Mouse (Mus musculus) gastrocnemius, postnatal 10 days (tissue): Measurements from ENCODE around the gene Cacna2d1. TPM values are rescaled to one million over a fixed set of nuclear protein-coding genes. Genes with fewer than 3 reads are reported as not detected.
A peak's percentile ranks its signal among the peaks of the same experiment; 100 is the strongest.

ENCODE experiments used
- DNase-seq: peaks from one replicate; pipeline ENCODE4 v3.0.0; 2021; ENCODE audit warnings: mixed read lengths
- long read RNA-seq, 2 experiments: library from polyadenylated mRNA; stranded (forward); transcript quantifications; one replicate each; pipeline ENCODE4 v2.0.0; 2021
- total RNA-seq, 2 experiments: library from RNA; stranded (reverse); gene quantifications; 2 replicates each; pipeline ENCODE4 v1.2.3; 2021

Cacna2d1 gene
- 100 to 1,000 TPM; 285 to 287 TPM for total RNA-seq
- long read RNA-seq, experiment 1, full-length matches to known transcripts = 45 of 94 reads
- long read RNA-seq, experiment 1, partial matches to known transcripts = 29 of 94 reads
- long read RNA-seq, experiment 1, other reads (novel, unspliced or antisense) = 20 of 94 reads
- long read RNA-seq, experiment 2, full-length matches to known transcripts = 32 of 88 reads
- long read RNA-seq, experiment 2, partial matches to known transcripts = 48 of 88 reads
- long read RNA-seq, experiment 2, other reads (novel, unspliced or antisense) = 8 of 88 reads

- DNase-seq = peak; percentile 76
Observed at GRCm38 (mm10) chr5:15934376-15935233, at the start of gene Cacna2d1. Gene Cacna2d1 (plus strand): TSS chr5:15934691.

DNA sequence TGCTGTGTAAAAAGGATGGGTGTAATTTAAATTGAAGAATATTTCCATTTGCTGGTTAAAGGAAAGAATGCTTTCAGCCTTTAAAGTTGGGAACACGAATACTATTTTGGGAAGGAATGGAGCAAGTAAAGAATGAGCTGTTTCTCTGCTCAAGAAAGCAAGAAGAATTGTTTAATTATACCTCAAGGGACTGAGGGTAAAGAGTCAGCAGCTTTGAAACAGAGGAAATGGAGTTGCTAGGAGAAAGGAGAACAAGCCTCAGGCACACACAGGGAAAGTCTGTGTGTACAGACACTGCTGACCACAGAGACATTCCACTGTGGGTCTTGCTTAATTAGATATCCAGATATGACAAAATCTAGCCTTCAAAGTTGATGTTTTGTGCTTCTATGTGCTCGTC, 39.4 kb upstream of the Cacna2d1 start:
- no peak for DNase-seq

DNA sequence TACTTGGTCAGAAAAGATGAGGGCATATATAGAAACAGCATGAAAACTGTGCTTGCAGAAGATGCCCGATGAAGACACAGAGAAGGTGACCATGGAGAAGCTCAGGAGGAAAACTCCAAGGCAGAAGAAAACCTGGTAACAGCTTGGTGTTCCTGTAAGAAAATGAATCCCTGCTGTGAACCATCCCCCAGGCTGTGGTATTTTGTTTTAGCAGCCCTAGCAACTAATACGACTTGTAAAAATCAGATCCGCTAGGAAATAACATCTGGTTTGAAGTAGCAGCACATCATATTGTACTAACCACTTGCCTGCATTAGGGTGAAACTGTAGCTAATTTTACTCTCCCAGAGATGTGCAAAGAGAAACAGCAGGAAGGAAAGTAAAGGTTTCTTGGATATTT, 37.8 kb upstream of the Cacna2d1 start:
- no peak for DNase-seq

- DNase-seq = no peak
Observed at GRCm38 (mm10) chr5:15906446-15906845, 28.0 kb upstream of the Cacna2d1 start.

GRCm38 (mm10) chr5:15914931-15915330, 19.6 kb upstream of the Cacna2d1 start:
- no peak for DNase-seq

DNA sequence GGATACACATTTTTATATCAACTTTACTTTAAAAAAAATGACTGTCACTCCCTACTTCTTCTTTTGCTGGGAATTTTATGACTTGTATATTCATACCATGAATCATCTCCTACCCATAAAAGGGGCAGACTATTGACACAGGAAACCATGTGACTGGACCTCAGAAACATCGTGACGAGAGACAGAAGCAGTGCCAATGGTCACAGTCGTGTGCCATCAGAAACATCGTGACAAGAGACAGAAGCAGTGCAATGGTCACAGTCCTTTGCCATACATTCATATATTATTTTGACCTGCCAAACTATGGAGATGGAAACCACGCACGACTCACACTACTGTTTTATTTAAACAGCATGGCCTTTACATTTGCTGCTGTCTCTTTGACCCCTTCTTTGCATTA, 6.0 kb upstream of the Cacna2d1 start:
- no peak for DNase-seq

DNA sequence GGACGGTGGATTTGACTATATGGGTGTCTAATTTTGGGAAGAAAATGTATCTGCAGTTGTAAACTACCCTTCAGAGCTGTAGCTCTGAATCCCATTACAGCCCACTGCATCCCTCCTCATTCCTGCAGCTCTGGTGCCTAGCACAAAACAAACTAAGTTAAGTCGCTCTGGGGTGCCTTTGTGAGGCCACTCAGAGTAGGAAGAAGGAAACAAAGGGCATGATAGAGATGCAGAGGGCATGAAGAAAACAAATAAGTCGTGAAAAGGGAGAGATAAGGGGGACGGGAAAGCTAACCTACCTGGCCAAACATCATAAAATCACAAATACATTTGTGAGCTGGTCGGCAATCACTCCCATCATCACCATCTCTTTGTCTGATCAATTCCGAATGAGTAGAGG, 1.5 kb upstream of the Cacna2d1 start:
- DNase-seq = no peak

DNA sequence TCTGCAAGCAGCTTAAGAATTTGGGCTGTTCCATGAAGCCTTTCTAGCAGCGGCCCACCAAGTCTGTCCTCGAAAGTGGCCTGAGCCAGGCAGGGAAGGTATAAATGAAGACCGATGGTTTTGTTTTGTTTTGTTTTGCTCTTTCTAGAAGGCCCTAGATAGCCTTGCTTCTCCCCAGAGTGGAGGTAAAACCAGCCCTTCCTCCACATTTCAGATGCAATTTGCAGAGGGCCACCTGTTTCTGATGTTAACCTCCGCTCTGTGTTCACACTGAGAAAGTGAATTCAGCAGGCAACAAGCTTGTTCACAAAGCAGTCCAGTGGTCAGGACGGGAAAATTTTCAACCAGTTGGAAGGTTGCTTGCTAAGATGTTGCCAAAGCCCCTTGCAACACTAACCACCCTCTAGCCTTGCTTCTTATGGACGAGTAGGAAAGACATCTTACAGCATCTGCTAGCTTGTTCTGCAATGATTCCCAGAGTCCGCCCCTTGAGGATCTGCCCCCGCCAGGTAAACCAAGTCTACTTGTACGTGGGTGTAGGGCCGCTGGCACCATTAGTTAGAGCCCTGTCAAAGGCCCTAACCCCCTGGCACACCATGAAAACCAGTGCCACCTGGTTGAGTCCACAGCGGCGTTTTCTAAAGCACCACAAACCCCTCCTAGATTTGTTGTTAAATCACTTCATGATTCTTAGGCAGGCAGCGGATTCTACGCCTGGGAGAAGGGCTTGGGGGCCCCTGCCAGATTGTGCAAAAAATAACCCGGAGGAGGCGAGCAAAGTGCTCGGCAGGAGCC, 713 bp upstream of the Cacna2d1 start:
- DNase-seq = no peak

DNA sequence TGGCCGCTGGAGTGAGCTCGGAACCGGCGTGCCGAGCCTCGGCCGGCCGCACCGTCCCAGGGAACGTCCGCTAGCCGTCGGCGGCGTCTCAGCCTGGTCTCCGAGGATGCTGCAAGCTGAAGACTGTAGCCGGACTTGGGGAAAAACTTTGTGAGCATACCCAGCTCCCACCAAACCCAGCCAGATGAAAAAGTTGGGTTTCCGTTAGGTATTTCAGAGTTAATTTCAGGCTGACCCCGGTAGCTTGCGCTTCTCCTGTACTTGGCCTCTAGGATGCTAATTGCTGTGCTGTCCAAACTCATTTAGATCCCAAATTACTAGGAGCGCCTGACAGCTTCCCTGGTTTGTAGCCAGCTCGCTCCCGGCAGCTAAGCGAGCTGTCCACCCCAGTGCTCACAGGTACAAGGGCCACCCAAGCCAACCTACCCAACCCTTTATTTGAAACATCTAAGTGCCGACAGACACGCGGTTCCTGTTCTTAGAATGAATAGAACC, 790 bp downstream of the Cacna2d1 start:
- peak; percentile 27 for DNase-seq

- no peak for DNase-seq
Observed at GRCm38 (mm10) chr5:15935831-15936710, 1.6 kb downstream of the Cacna2d1 start.

DNA sequence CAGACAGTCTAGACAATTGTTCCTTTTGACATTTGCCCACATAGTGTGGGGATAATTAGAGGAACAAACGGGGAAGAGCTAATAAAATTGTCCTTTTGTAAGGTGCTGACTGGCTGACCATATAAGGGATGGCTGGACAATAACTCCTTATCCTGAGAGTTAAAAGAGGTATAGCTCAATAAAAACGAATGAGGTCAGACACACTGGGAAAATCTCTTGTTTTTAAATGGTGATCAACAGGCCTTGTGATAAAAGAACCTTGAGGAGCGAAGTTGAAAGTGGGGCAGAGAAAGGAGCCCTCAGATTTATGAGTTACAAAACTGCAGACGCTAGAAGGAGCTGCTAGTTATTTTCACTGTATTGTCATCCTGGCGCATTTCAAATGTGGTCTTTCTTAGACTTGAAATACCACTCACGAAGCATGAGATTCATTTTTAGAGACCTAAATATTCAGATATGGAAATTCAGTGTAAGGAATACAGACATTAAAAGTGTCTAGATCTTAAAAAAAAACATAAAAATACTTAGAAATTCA, 6.8 kb downstream of the Cacna2d1 start:
- DNase-seq = no peak

DNA sequence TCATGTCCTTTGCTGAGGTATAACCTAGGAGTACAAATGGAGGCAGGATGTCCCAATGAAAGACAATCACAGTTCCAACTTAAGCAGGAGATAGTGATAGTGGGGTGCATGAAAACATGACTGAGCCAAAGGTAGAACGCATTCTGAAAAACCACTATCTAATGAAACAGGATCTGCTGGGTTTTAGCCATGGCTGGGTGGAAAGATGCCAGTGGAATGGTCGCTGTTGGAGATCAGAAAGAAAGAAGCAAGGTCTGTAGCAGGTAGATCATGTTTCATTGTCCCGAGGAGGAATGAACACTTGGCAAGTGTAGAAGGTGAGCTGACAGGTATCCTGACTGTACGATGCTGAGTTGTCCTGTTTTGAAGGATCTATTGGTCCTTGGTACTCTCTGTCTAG, 7.6 kb downstream of the Cacna2d1 start:
- no peak for DNase-seq

- DNase-seq = no peak
Observed at GRCm38 (mm10) chr5:15948290-15949037, 14.0 kb downstream of the Cacna2d1 start.

DNA sequence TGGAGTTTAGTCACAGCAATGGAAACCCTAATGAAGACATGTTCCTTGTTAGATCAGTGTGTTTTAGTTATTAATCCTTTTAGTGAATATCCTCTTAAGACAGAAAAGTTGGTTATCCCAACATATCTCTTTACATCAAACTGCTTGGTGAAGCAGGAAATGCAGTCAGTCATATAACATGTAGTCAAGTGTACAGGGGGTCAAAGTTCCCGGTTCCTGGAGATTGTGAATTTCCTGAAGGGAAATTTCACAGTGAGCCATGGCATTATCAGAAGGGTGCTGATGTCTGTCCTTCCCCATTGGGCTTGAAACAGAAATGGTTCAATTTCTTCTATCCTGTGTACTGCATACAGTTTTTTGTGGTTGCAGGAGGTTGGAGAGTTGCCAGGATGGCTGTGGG, 25.3 kb downstream of the Cacna2d1 start:
- DNase-seq = no peak

GRCm38 (mm10) chr5:15961866-15962265, 27.4 kb downstream of the Cacna2d1 start:
- no peak for DNase-seq

- no peak for DNase-seq
Observed at GRCm38 (mm10) chr5:15966888-15967287, 32.4 kb downstream of the Cacna2d1 start.

DNA sequence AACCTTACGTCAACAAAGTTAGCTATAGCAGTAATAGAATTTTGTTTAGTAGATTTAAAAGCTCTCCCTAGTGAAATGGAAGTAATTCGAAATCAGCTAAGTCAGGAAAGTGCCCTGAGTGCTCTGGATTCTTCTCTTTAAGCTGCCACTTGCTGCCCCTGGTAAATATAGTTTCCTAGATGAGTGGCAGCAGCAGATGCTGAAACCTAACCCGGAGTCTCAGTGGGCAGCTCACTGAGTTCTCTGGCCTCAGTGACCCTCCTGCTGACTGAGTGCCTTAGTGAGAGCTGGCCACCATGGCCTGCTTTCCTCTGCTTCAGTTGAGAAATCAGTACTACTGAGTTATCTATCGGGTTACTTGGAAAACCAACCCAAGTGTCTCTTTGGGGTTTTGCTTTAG, 37.3 kb downstream of the Cacna2d1 start:
- DNase-seq = peak; percentile 60

DNA sequence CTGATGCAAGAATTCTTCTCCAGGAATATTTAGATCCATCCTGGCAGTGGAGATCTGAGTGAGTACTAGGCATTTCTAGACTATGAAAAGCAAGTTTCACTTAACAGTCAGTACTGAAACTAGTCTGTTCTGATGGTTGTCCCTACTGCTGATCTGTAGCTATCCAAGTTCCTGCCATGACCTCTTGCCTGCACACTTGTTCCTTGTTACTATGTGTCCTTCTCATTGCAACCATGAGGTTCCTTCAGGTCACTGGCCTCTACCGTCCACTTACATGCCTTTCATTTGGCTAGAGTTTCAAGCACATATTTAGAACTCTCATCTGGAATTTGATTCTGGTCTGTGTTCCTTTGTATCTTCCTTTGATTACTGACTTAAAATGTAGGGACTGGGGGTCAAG, 37.9 kb downstream of the Cacna2d1 start:
- no peak for DNase-seq

- DNase-seq = no peak
Observed at GRCm38 (mm10) chr5:15974652-15975051, 40.2 kb downstream of the Cacna2d1 start.

DNA sequence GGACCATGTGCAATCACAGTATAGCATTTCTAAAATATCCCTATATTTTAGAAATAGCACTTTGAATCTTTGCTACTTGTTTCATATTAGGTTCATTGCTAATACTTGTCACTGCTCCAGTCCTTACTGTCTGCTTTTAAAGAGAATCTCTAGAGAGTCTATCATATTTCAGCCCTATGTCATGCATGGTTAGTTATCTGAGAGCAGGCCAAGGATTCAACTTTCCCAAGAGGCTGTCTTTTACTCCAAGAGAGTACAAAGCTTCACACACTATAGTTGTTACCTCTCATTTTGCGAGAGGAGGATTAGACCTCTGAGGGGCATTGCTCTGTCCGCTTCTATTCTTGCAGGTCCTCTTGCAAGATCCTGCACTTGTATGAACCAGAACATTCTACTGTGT, 44.7 kb downstream of the Cacna2d1 start:
- DNase-seq = no peak

DNA sequence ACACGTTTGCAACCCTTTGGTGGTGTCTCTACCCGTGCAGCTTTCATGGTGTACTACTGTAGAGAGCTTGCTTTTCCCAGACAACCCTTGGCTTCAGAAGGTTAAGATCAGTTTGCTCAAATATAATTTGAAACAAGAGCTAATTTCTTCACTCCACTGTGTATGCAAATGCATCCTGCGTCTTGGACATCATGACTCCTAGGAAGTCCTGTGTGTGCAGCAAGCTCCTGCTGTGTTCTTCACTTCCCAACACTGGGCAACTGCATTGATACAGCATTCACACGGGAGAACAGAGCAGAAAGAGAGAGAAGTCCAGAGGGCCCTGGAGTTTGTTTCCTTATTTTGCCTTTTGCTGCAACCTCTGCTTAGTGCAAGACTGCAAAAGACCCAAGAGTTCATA, 48.1 kb downstream of the Cacna2d1 start:
- no peak for DNase-seq
